Mouse (Mus musculus): ENCODE measurements around the gene Ece1.

- no peak for TF ChIP-seq GATA2 (IDR thresholded peaks at IDR 0.05; ENCODE audit: borderline replicate concordance, low read depth, low read length)
- no peak for TF ChIP-seq CTCF (IDR thresholded peaks at IDR 0.05; ENCODE audit: low read depth, low read length)
- no peak for TF ChIP-seq POLR2AphosphoS5 (IDR thresholded peaks at IDR 0.05; ENCODE audit: insufficient replicate concordance, low read depth, low read length)
Observed at GRCm38 (mm10) chr4:137836741-137837140, 25.3 kb upstream of the Ece1 start.

Measured in G1E (cell line).